Mouse (Mus musculus) frontal cortex, postnatal 14 days (tissue): ENCODE data around the gene Fezf2.
A peak's percentile ranks its signal among the peaks of the same experiment; 100 is the strongest.

ENCODE experiments used
- DNase-seq, 2 experiments: peaks; one replicate each; pipeline ENCODE4 v3.0.0; 2022; ENCODE audit warnings: low spot score in 2 of 2

Gene Fezf2

GRCm38 (mm10) chr14:12342458-12343131, 5.4 kb downstream of the Fezf2 start:
- no peak for DNase-seq

GRCm38 (mm10) chr14:12341789-12342457, 6.1 kb downstream of the Fezf2 start:
- DNase-seq, result no peak

DNA sequence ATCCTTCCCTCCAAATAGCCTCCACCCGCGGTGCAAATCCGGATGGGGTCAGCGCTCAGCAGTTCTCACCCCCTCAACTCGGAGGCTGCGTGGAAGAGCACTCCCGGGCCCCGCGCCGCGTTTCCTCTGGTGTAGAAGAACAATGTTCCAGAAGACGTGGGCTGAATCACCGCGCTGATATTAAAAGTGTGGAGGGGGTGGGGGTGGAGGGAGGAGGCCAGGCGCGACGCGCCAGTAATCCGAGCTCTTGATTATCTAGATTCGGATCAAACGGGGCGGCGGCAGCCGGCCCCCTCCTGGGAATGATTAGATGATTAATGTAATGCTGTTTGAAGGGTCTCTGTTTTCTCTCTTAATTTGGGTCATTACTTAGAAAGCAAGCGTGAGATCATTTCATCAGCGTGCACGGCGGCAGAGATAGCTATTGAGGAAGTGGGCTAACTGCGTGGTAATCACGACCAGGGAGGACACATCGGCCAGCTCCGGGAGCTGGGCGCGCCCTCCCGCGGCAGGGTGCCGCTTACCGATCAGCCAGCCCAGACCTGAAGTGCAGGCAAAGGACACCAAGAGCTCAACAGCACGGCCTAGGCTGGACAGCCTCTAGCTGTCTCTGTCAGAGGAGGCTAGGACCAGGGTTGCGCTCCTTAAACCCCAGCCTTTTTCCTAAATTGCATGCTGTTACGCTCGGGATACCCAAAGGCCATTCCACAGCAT, 6.8 kb downstream of the Fezf2 start:
- DNase-seq, result no peak

DNA sequence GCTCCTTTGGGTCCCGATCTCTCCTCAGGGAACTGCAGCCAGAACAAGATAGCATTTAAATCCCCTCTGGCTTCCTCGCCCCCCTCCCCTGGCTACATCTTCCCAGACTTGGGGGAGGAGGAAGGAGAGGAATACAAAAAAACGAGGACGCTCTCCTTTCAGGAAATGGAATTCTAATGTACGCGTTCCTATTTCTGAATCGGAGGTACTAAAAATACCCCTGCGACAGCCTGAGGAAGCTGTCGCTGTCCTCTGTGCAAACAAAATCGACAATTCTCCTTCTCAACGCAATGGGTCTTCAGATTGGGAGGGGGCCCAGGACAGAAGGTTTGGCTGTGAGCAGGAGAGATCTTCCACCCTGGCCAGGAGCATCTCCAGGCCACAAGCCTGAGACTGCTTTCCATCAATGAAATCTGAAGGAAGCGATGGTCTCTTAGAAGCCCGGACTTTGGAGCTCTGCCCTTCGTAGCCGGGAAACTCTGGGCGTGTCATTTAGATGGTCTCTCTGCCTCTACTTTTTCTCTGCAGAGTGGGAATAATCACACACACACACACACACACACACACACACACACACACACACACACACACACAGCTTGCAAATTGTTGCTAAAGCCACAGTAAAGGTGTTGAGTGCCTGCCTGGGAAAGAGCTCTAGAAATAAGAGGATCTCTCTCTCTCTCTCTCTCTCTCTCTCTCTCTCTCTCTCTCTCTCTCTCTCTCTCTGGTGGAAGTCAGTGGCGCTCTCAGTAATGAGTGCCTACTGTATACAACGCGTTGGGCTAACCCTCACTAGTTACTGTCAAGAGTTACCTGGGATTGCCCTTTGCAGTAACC, 7.5 kb downstream of the Fezf2 start:
- DNase-seq, result no peak

DNA sequence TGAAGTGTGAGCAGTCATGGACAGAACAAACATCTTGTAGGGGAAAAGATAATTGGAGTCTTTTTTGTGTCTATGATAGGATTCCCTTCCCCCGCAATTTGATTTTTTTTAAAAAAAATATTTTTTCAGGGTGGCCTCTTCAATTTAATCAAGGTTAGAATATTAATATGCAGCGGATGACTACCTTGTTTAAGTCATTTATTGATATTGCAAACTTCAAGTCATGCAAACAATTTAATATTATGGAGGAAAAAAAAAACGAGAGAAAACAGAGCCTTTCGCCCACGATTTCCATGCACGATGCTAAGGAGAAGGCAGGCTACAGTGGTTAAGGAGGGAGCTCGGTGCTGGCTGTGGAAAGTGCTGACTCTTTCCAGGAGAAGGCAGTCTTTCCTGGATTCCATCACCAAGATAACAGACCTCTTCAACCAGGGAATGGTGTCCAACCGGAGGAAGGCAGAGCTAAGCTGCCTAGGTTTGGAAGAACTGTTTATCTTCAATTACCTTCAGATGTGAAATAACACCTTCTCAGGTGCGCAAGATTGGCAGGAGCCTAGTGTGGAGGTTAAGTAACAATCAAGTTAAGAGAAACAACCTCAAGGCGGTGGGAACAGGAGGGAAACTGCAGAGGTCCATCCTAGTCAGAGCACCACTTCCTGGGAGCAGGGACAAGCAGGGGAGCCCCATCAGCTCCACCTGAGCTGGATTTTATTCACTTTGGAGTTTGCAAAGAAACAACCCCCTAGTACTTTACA, 9.0 kb downstream of the Fezf2 start:
- no peak for DNase-seq

- DNase-seq, result no peak
These were observed 9.8 kb downstream of the Fezf2 start for GRCm38 (mm10) chr14:12337998-12338809.

DNA sequence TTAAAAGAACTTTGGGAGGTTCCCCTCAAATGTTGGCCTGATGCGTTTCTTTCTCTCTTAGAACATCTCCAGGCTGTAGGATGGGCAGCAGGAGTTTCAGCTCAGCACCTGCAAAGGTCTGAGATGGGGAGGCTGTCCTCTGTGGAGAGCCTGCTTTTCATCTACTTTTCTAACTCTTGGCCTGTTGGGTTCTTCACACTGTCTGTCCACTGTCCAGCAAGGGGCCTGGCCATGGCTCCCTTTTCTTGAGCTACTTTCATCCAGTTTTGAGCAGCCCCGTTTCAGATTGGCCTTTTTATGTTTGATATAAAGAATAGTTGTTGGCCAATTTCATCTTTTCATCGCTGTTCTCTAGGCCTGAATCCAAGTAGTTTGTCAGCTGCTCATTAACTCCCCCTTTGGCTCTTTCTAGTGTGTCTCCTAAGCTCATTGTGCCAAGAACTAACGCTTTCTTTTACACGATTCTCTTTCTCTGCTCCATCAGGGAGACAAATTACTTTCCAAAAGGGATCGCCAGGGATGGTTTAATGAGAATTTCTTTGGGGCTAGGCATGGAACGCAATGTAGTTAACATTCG, 10.5 kb downstream of the Fezf2 start:
- DNase-seq, result no peak

GRCm38 (mm10) chr14:12334925-12335324, 13.1 kb downstream of the Fezf2 start:
- DNase-seq, result no peak

DNA sequence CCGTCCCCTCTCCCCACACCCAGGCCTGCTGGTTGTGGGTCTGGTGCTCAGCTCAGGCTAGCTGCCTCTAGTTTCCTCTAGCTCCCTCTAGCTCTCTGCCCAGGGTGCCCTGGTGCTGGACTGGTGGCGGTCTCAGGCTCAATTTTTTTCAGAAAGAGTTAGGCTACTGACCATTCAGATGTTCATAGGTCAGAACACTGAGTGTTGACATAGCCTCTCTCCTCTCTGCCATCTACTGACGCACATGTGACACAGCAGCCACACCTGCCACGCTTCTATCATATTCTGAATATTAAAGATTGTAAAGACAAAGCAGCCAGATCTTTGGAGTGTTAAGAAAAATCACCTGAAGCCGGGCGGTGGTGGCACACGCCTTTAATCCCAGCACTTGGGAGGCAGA, 14.4 kb downstream of the Fezf2 start:
- no peak for DNase-seq

- no peak for DNase-seq
These were observed 44.9 kb downstream of the Fezf2 start for GRCm38 (mm10) chr14:12303106-12303505.

- no peak for DNase-seq
These were observed 47.3 kb downstream of the Fezf2 start for GRCm38 (mm10) chr14:12300677-12301076.

- DNase-seq, result no peak
These were observed 47.7 kb downstream of the Fezf2 start for GRCm38 (mm10) chr14:12300275-12300674.

- DNase-seq, result no peak
These were observed 48.3 kb downstream of the Fezf2 start for GRCm38 (mm10) chr14:12299654-12300053.

DNA sequence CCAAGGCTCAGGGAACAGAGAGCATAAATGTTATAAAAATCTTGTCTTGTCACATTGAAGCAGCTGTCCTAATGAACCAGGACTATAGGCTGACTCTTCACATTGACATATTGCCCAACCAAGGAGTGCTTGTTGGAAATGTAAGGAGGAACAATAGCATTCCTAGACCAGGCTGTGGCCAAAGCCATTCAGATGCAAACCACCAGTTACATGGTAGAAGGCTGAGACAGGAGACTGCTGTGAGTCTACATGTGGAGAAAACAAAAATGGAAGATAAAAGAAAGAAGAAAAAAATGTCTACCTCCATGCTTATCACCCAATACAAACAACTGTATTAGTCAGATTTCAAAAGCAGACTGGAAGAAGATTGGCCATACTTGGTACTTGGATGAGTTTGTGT, 48.8 kb downstream of the Fezf2 start:
- no peak for DNase-seq

DNA sequence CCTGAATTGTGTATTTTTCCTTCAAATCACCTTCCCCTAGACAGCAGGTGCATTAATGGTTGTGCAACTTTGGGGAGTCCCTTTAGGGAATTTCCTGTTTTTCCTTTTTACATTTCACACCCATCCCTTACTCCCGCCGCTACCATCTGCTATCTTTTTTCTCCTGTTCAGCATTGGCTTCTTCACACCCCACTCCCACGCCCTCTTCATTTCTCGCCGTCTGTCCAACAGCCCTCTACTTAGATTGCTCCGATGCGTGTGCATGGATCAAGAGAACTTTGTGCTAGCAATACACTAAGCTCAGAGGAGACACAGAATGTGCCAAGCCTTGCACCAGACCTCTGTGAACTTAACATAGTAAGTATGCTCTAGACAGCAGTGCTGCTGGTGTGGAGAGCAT, 51.6 kb downstream of the Fezf2 start:
- DNase-seq, result peak; percentile 56 to 61
